Mouse (Mus musculus): ENCODE results near the gene Cep85l. TPM values are rescaled to one million over a fixed set of nuclear protein-coding genes. Genes with fewer than 3 reads are reported as not detected.

Cep85l gene
- polyA plus RNA-seq (2014; fragmentation: Nextera tagmentation; extraction: Ambion mirVana), result 4.7 and 6.6 TPM in 2 replicates

DNA sequence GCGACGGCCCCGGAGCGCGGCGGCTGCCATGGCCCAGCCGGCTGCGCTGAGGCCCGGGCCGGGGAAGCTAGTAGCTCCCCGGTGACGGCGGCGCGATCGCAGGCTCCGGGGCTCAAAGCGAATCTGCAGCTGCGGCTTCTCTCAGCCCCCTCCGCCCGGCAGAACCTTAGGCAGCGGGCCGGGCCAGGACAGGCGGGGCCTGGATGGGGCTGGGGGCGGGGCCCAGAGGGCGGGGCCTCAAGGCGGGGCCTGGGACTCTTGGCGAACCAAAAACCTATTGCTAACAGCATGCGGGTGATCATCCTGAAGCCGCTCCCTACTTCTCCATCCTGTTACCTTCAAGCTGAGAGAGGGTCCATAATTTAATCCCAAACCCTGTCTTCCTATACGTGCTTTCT, at the start of gene Cep85l:
Cep85l (minus strand) TSS at position 239 of the 398 bp plus-strand sequence.
- H3K4me2 ChIP-seq (ENCODE audit: low read depth, low read length), result peak within 1 kb of the TSS; percentile 71
- H3K4me1 ChIP-seq (ENCODE audit: control insufficient read depth, insufficient read depth, low read length), result no peaks in the 10 kb centered on the region
- DNase-seq (ENCODE audit: low spot score) (peak; percentile 95), ATAC-seq (replicated peaks; ENCODE audit: insufficient number of reproducible peaks, low FRiP score, low TSS enrichment, low read depth) (peak; percentile 99)
- WGBS, result 0% methylated on average over 23 of the region's 31 CpGs
- H3K9ac ChIP-seq (replicated peaks; ENCODE audit: low read length), result peak within 1 kb of the TSS; percentile 97
- H3K36me3 ChIP-seq (replicated peaks; ENCODE audit: control insufficient read depth, insufficient read depth, low read depth, low read length), result no peaks in the 10 kb centered on the region
- peak within 1 kb of the TSS; percentile 91 for H3K27ac ChIP-seq (replicated peaks; ENCODE audit: low read depth, low read length)
- peak within 1 kb of the TSS; percentile 91 for H3K4me3 ChIP-seq (ENCODE audit: low read depth, low read length)
- H3K9me3 ChIP-seq (replicated peaks; ENCODE audit: control insufficient read depth, low read length), result no peaks in the 10 kb centered on the region
- H3K27me3 ChIP-seq (ENCODE audit: control insufficient read depth, insufficient read depth, low read length), result no peaks in the 10 kb centered on the region

DNA sequence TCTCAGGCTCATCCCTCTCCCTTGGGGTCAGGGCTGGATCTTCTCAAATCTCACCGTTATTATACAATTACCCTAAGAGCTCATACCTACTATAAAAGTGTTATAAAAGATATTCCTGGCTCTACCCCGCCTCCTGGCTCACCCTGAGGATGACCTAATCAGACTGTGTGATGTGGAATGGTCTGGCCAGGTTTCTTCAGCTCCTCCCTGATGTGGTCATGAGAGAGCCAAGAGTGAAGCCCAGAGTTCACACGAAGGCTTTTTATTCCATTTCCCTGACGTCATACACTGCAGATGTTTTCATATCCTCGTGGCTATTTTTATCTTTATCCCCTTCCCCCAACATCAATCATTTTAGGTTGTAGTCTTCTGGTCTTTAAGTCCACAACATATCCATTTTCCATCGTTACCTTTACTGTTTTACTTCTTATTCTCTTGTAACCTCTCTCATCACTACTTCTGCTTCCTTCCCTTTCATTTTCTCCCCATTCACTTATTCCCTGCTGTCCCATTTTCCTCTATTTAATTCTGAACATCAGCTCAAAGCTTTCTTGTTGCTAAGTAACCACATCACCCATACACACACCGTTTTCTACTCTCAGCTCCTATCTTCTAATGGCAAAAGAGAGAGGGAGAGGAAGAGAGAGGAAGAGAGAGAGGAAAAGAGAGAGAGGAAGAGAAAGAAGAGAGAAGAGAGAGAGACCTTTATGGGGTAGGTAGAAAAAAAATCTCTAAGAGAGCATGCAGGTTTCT, 49.1 kb upstream of the Cep85l start:
- H3K27me3 ChIP-seq (ENCODE audit: control insufficient read depth, insufficient read depth, low read length), result no peaks in the 10 kb centered on the region
- no peaks in the 10 kb centered on the region for H3K36me3 ChIP-seq (replicated peaks; ENCODE audit: control insufficient read depth, insufficient read depth, low read depth, low read length)
- WGBS, result 71% methylated on average over 7 of the region's 7 CpGs
- ATAC-seq (replicated peaks; ENCODE audit: insufficient number of reproducible peaks, low FRiP score, low TSS enrichment, low read depth) (no peak), DNase-seq (ENCODE audit: low spot score) (no peak)
- no peak overlapping the region for H3K4me2 ChIP-seq (ENCODE audit: low read depth, low read length)
- no peak overlapping the region for H3K9ac ChIP-seq (replicated peaks; ENCODE audit: low read length)
- no peak overlapping the region for H3K4me3 ChIP-seq (ENCODE audit: low read depth, low read length)
- H3K27ac ChIP-seq (replicated peaks; ENCODE audit: low read depth, low read length), result no peak overlapping the region
- no peaks in the 10 kb centered on the region for H3K9me3 ChIP-seq (replicated peaks; ENCODE audit: control insufficient read depth, low read length)
- H3K4me1 ChIP-seq (ENCODE audit: control insufficient read depth, insufficient read depth, low read length), result 0 out of 2 replicates have a peak, but pooled peaks cover 2% of the 10 kb centered on the region

DNA sequence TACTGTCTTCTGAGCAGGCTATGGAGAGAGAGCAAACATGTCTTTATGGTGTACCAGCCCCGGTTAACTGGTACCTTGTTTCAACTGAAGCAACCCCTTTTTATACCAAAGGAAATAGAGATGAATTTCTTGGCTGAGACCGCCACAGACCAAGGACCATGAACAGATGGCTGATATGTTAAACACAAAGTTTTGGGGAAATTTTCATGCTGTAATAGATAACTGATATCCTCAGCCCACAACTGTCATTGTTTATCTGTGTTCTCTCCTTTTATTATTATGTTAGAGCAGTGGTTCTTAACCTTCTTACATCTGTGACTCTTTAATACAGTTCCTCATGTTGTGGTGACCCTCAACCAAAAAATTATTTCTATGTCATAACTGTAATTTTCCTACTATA, 46.8 kb upstream of the Cep85l start:
- Histone ChIP-seq H3K27ac (replicated peaks; ENCODE audit: low read depth, low read length) (no peak overlapping the region), H3K4me1 (ENCODE audit: control insufficient read depth, insufficient read depth, low read length) (0 out of 2 replicates have a peak, but pooled peaks cover 2% of the 10 kb centered on the region), H3K9ac (replicated peaks; ENCODE audit: low read length) (no peak overlapping the region), H3K36me3 (replicated peaks; ENCODE audit: control insufficient read depth, insufficient read depth, low read depth, low read length) (no peaks in the 10 kb centered on the region), H3K27me3 (ENCODE audit: control insufficient read depth, insufficient read depth, low read length) (no peaks in the 10 kb centered on the region), H3K4me2 (ENCODE audit: low read depth, low read length) (no peak overlapping the region), H3K9me3 (replicated peaks; ENCODE audit: control insufficient read depth, low read length) (no peaks in the 10 kb centered on the region), H3K4me3 (ENCODE audit: low read depth, low read length) (no peak overlapping the region)
- DNase-seq (ENCODE audit: low spot score), result no peak
- ATAC-seq (replicated peaks; ENCODE audit: insufficient number of reproducible peaks, low FRiP score, low TSS enrichment, low read depth), result no peak
- WGBS, result 95% methylated on average over 2 of the region's 2 CpGs

DNA sequence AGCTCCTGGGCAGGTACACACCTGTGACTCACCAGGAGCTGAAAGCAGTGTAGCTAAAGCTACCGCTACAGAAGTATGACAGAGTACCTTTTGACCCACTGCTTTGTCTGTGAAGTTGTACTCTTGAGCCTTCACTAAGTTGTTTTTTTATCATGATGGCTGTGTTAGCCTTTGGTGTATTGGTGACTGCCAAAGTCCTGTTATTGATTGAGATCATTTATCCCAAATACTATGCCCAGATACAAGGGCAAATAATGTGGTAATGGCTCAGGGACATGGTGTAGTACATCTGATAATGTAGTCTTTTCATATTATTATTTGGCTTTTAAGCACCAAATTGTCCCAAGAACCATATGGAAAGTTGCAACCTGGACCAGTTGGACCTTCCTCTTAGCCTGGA, 43.3 kb upstream of the Cep85l start:
- 96% methylated on average over 1 of the region's 1 CpGs for WGBS
- ATAC-seq (replicated peaks; ENCODE audit: insufficient number of reproducible peaks, low FRiP score, low TSS enrichment, low read depth), result no peak
- no peak overlapping the region for H3K27ac ChIP-seq (replicated peaks; ENCODE audit: low read depth, low read length)

DNA sequence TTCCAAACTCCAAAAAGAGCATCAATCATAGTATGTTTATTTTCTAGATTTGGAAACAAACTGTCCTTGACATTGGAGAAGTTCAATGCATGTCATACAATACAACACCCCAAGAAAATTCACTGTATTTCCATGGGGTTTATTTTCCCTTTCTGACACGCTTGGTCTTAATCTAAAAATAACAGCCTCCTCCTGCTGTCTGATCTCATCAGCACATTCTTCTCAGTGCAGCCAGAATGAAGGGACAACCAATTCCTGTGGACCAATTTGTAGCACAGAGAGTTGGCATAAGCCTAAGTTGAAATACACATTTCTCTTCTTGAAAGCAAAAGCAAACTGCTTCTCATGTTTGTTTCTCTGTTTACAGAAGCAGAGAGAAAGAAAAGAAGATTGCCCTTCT, 42.5 kb upstream of the Cep85l start:
- no peaks in the 10 kb centered on the region for H3K9me3 ChIP-seq (replicated peaks; ENCODE audit: control insufficient read depth, low read length)
- no peak overlapping the region for H3K4me3 ChIP-seq (ENCODE audit: low read depth, low read length)
- no peak for DNase-seq (ENCODE audit: low spot score)
- no peak overlapping the region for H3K4me2 ChIP-seq (ENCODE audit: low read depth, low read length)
- ATAC-seq (replicated peaks; ENCODE audit: insufficient number of reproducible peaks, low FRiP score, low TSS enrichment, low read depth), result no peak
- no peak overlapping the region for H3K27ac ChIP-seq (replicated peaks; ENCODE audit: low read depth, low read length)
- no peaks in the 10 kb centered on the region for H3K27me3 ChIP-seq (ENCODE audit: control insufficient read depth, insufficient read depth, low read length)
- no peaks in the 10 kb centered on the region for H3K4me1 ChIP-seq (ENCODE audit: control insufficient read depth, insufficient read depth, low read length)
- H3K36me3 ChIP-seq (replicated peaks; ENCODE audit: control insufficient read depth, insufficient read depth, low read depth, low read length), result no peaks in the 10 kb centered on the region
- H3K9ac ChIP-seq (replicated peaks; ENCODE audit: low read length), result no peak overlapping the region
- WGBS, result 52% methylated on average over 1 of the region's 1 CpGs

More for the DNA sequence above, 43.3 kb upstream of the Cep85l start:
- Histone ChIP-seq H3K27me3 (ENCODE audit: control insufficient read depth, insufficient read depth, low read length) (no peaks in the 10 kb centered on the region), H3K36me3 (replicated peaks; ENCODE audit: control insufficient read depth, insufficient read depth, low read depth, low read length) (no peaks in the 10 kb centered on the region), H3K4me1 (ENCODE audit: control insufficient read depth, insufficient read depth, low read length) (no peaks in the 10 kb centered on the region), H3K4me2 (ENCODE audit: low read depth, low read length) (no peak overlapping the region), H3K9ac (replicated peaks; ENCODE audit: low read length) (no peak overlapping the region), H3K9me3 (replicated peaks; ENCODE audit: control insufficient read depth, low read length) (no peaks in the 10 kb centered on the region), H3K4me3 (ENCODE audit: low read depth, low read length) (no peak overlapping the region)
- no peak for DNase-seq (ENCODE audit: low spot score)

DNA sequence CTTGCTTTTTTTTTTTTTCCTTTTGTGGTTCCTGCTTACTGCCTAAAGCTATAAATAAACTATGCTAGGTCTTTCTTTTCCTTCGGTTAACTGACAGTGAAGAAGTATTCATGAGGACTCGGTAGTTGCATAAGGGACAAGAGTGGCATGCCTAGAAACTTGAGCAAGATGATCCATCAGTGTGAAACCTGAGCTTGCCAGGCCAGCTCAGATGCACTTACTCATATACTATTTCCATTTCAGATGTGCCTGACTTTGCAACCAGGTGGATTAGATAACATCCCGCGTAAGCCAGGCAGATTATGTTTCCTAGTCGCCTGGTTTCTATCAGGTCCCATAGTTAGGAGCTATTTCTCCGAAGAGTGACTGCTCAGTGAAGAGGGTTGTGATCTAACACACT, 41.9 kb upstream of the Cep85l start:
- no peak for ATAC-seq (replicated peaks; ENCODE audit: insufficient number of reproducible peaks, low FRiP score, low TSS enrichment, low read depth)
- H3K9ac ChIP-seq (replicated peaks; ENCODE audit: low read length), result no peak overlapping the region
- WGBS, result 46% methylated on average over 6 of the region's 6 CpGs

DNA sequence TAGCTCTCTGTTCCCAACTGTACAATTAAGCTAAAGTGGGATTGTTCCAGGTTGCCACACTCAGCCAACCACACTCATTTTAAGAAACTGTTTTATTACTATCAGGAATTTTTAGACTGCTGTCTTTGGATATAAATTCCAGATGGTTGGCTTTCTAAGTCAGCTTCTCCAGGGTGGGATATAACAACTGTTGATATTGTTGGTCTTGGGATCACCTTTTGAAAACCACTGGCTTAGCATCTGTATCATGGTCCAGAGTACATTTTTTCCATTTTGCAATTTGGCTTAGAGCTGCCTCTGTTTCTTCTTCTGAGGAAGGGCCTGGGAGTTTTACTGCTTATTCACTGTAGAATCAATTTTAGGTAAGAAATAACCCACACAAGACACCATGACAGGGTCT, 40.3 kb upstream of the Cep85l start:
- no peak overlapping the region for H3K9ac ChIP-seq (replicated peaks; ENCODE audit: low read length)
- ATAC-seq (replicated peaks; ENCODE audit: insufficient number of reproducible peaks, low FRiP score, low TSS enrichment, low read depth) (no peak), DNase-seq (ENCODE audit: low spot score) (no peak)
- no peaks in the 10 kb centered on the region for H3K36me3 ChIP-seq (replicated peaks; ENCODE audit: control insufficient read depth, insufficient read depth, low read depth, low read length)
- no peak overlapping the region for H3K27ac ChIP-seq (replicated peaks; ENCODE audit: low read depth, low read length)
- H3K4me3 ChIP-seq (ENCODE audit: low read depth, low read length), result no peak overlapping the region
- no peak overlapping the region for H3K4me2 ChIP-seq (ENCODE audit: low read depth, low read length)
- H3K27me3 ChIP-seq (ENCODE audit: control insufficient read depth, insufficient read depth, low read length), result no peaks in the 10 kb centered on the region
- H3K9me3 ChIP-seq (replicated peaks; ENCODE audit: control insufficient read depth, low read length), result no peaks in the 10 kb centered on the region
- H3K4me1 ChIP-seq (ENCODE audit: control insufficient read depth, insufficient read depth, low read length), result no peaks in the 10 kb centered on the region

More for the DNA sequence above, 41.9 kb upstream of the Cep85l start:
- Histone ChIP-seq H3K36me3 (replicated peaks; ENCODE audit: control insufficient read depth, insufficient read depth, low read depth, low read length) (no peaks in the 10 kb centered on the region), H3K27ac (replicated peaks; ENCODE audit: low read depth, low read length) (no peak overlapping the region), H3K4me1 (ENCODE audit: control insufficient read depth, insufficient read depth, low read length) (no peaks in the 10 kb centered on the region), H3K27me3 (ENCODE audit: control insufficient read depth, insufficient read depth, low read length) (no peaks in the 10 kb centered on the region), H3K4me3 (ENCODE audit: low read depth, low read length) (no peak overlapping the region), H3K9me3 (replicated peaks; ENCODE audit: control insufficient read depth, low read length) (no peaks in the 10 kb centered on the region), H3K4me2 (ENCODE audit: low read depth, low read length) (no peak overlapping the region)
- peak; percentile 28 for DNase-seq (ENCODE audit: low spot score)

DNA sequence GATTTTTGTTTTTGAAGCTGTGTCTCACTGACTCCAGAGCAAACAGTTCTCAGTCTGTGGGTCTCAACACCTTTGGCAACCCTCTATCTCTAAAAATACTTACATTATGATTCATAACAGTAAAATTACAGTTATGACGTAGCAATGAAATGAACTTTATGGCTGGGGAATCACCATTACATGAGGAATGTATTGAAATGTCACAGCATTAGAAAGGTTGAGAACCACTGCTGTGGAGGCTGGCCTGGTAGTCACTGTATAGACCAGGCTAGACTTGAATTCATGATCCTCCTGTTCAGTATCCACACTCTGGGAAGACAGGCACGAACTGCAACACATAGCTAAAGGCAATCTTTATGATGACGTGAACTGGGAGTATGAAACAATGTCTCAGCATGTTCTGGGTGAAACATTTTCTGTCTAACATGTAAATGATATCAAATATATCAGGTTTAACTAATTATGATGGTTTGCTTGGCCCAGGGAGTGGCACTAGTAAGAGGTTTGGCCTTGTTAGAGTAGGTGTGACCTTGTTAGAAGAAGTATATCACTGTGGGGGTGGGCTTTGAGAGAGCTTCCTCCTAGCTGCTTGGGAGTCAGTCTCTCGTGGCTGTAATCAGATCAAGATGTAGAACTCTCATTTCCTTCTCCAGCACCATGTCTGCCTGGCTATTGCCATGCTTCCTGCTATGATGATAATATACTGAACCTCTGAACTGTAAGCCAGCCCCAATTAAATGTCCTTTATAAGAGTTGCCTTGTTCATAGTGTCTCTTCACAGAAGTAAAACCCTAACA, 39.6 kb upstream of the Cep85l start:
- WGBS, result 70% methylated on average over 4 of the region's 4 CpGs
- ATAC-seq (replicated peaks; ENCODE audit: insufficient number of reproducible peaks, low FRiP score, low TSS enrichment, low read depth), result no peak
- Histone ChIP-seq H3K27ac (replicated peaks; ENCODE audit: low read depth, low read length) (no peak overlapping the region), H3K9ac (replicated peaks; ENCODE audit: low read length) (no peak overlapping the region), H3K9me3 (replicated peaks; ENCODE audit: control insufficient read depth, low read length) (no peaks in the 10 kb centered on the region), H3K27me3 (ENCODE audit: control insufficient read depth, insufficient read depth, low read length) (no peaks in the 10 kb centered on the region), H3K36me3 (replicated peaks; ENCODE audit: control insufficient read depth, insufficient read depth, low read depth, low read length) (no peaks in the 10 kb centered on the region), H3K4me2 (ENCODE audit: low read depth, low read length) (no peak overlapping the region), H3K4me1 (ENCODE audit: control insufficient read depth, insufficient read depth, low read length) (no peaks in the 10 kb centered on the region), H3K4me3 (ENCODE audit: low read depth, low read length) (no peak overlapping the region)
- DNase-seq (ENCODE audit: low spot score), result no peak

Measured in embryonic facial prominence, embryonic 11.5 days (tissue).